Comparison of ENCODE assay signal across 9 mouse cellular contexts in the genomic region with DNA sequence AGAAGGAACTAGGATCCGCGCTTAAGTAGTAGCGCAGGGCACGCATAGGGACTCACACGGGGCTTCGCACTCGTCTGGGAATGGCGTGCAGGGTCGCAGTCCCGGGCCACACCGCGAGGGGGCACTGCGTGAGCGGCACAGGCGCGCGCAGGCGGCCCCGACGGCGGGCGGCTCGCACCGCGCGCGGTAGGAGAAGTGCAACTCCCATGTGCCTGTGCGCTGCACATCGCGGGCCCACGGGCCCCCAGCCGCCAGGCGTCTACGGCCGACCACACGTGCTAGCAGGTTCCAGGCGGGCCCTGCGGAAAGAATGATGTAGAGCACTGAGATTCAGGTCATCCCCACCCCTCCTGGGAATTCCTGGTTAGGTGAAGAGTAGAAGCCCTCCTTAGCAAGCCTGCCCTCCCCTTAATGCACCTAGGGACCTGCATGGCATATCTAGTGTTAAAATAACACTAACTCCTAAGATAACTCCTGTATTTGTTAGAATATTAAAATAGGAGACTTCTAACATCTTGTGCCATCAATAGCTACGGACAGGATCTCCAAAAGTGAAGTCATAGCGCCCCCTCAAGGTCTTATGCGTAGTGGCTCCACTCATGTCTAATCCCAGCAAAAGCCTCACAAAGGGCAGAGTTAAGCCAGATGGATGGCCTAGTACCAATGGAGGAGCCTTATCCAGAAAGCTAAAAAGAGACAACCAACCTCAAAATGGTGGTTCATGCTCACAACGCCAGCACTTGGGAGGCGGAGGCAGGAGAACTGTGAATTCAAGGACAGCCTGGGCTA. TPM values are rescaled to one million over a fixed set of nuclear protein-coding genes. Genes with fewer than 3 reads are reported as not detected.
DNase-seq lines count a peak whose midpoint lies in the region; ATAC-seq and TF ChIP-seq lines count a peak whose summit lies in the region.
"Had no signal": no experiment of that assay in that cellular context is flagged by ENCODE, and none has a peak within 500 bp of the region (broad histone marks: within the 10 kb centered on the region; RNA-seq: fewer than 3 reads in every experiment).

No protein-coding gene starts in this region.

- no peaks in the 10 kb centered on the region for H3K9me3 ChIP-seq in embryonic facial prominence, embryonic 10.5 days
- H3K9me3 ChIP-seq in hindbrain, embryonic 15.5 days: no peaks in the 10 kb centered on the region
- 0 out of 2 replicates have a peak, but pooled peaks cover 3% of the 10 kb centered on the region for H3K9me3 ChIP-seq in limb, embryonic 12.5 days
- H3K9me3 ChIP-seq in midbrain, embryonic 16.5 days (replicated peaks; ENCODE audit: control insufficient read depth, low read length, poor library complexity, severe bottlenecking): no peaks in the 10 kb centered on the region

- ATAC-seq in hindbrain, embryonic 15.5 days (ENCODE audit: low FRiP score, low read depth): no peak
- no peak for ATAC-seq in limb, embryonic 12.5 days (ENCODE audit: insufficient number of reproducible peaks, insufficient read depth, low FRiP score, low TSS enrichment, low read depth)
- ATAC-seq in midbrain, embryonic 16.5 days: no peak; the same call in 1 of the 2 replicates
- no peak for ATAC-seq in inflammation-experienced regulatory T-cells, adult 6 months

- H3K4me2 ChIP-seq in hindbrain, embryonic 15.5 days: peak overlapping the region; percentile 51
- peak overlapping the region; percentile 34; the same call in 1 of the 2 replicates for H3K4me2 ChIP-seq in limb, embryonic 12.5 days
- H3K4me2 ChIP-seq in midbrain, embryonic 16.5 days (ENCODE audit: low read length): peak overlapping the region; percentile 46

- intact Hi-C loops in gastrocnemius, adult 2 months (cut with DNase I): no loop called here

- H3K27ac ChIP-seq in gastrocnemius, adult 2 months: no peak overlapping the region
- no peak overlapping the region; the same call in 1 of the 2 replicates for H3K27ac ChIP-seq in embryonic facial prominence, embryonic 10.5 days (replicated peaks)
- no peak overlapping the region for H3K27ac ChIP-seq in hindbrain, embryonic 15.5 days (replicated peaks)
- no peak overlapping the region for H3K27ac ChIP-seq in limb, embryonic 12.5 days
- no peak overlapping the region for H3K27ac ChIP-seq in midbrain, embryonic 16.5 days (ENCODE audit: low read length)

- H3K4me3 ChIP-seq in gastrocnemius, adult 2 months: peak overlapping the region; percentile 21; the same call in 1 of the 2 replicates
- peak overlapping the region; percentile 47 for H3K4me3 ChIP-seq in embryonic facial prominence, embryonic 10.5 days
- H3K4me3 ChIP-seq in hindbrain, embryonic 15.5 days: peak overlapping the region; percentile 18
- H3K4me3 ChIP-seq in limb, embryonic 12.5 days (replicated peaks): peak overlapping the region; percentile 17; the same call in 1 of the 2 replicates
- peak overlapping the region; percentile 16 for H3K4me3 ChIP-seq in midbrain, embryonic 16.5 days (ENCODE audit: low read depth, low read length)
- H3K4me3 ChIP-seq: myocyte had no signal

- peak overlapping the region; percentile 5; the same call in 1 of the 2 replicates for H3K9ac ChIP-seq in hindbrain, embryonic 15.5 days
- peak overlapping the region; percentile 40; the same call in 1 of the 2 replicates for H3K9ac ChIP-seq in limb, embryonic 12.5 days (replicated peaks)
- peak overlapping the region; percentile 13 for H3K9ac ChIP-seq in midbrain, embryonic 16.5 days (ENCODE audit: low read depth, low read length)

- H3K27me3 ChIP-seq in embryonic facial prominence, embryonic 10.5 days (replicated peaks; ENCODE audit: low read depth, poor library complexity, severe bottlenecking): peaks cover 98% of the 10 kb centered on the region
- no peaks in the 10 kb centered on the region for H3K27me3 ChIP-seq in hindbrain, embryonic 15.5 days
- H3K27me3 ChIP-seq in limb, embryonic 12.5 days: peaks cover 94% of the 10 kb centered on the region
- peaks cover 3% of the 10 kb centered on the region for H3K27me3 ChIP-seq in midbrain, embryonic 16.5 days (ENCODE audit: control insufficient read depth, insufficient read depth, low read depth, low read length)

- peak; percentile 45 for DNase-seq in gastrocnemius, adult 2 months
- no peak for DNase-seq in gastrocnemius, adult 8-10 months (ENCODE audit: low spot score in 2 of 2)
- peak; percentile 66 for DNase-seq in Muller cell, postnatal 12 days (ENCODE audit: inconsistent ontology term)
- peak; percentile 65 for DNase-seq in embryonic facial prominence, embryonic 10.5 days (ENCODE audit: low spot score)

- WGBS in embryonic facial prominence, embryonic 10.5 days: 10% methylated on average over 43 of the region's 43 CpGs
- 11% methylated on average over 43 of the region's 43 CpGs for WGBS in hindbrain, embryonic 15.5 days
- 23% methylated on average over 43 of the region's 43 CpGs for WGBS in limb, embryonic 12.5 days
- 6% methylated on average over 41 of the region's 43 CpGs for WGBS in midbrain, embryonic 16.5 days

- peaks cover 45% of the 10 kb centered on the region for H3K4me1 ChIP-seq in embryonic facial prominence, embryonic 10.5 days
- H3K4me1 ChIP-seq in hindbrain, embryonic 15.5 days (replicated peaks): peaks cover 24% of the 10 kb centered on the region
- peaks cover 26% of the 10 kb centered on the region for H3K4me1 ChIP-seq in limb, embryonic 12.5 days (replicated peaks)
- H3K4me1 ChIP-seq in midbrain, embryonic 16.5 days (ENCODE audit: control insufficient read depth, insufficient read depth, low read length): peaks cover 26% of the 10 kb centered on the region

- H3K36me3 ChIP-seq in embryonic facial prominence, embryonic 10.5 days (replicated peaks): peaks cover 2% of the 10 kb centered on the region; the same call in 1 of the 2 replicates
- H3K36me3 ChIP-seq in hindbrain, embryonic 15.5 days: no peaks in the 10 kb centered on the region
- no peaks in the 10 kb centered on the region for H3K36me3 ChIP-seq in limb, embryonic 12.5 days
- no peaks in the 10 kb centered on the region for H3K36me3 ChIP-seq in midbrain, embryonic 16.5 days (ENCODE audit: control insufficient read depth, insufficient read depth, low read length)

- peak; percentile 63 for TF ChIP-seq CTCF in gastrocnemius, adult 2 months (IDR thresholded peaks at IDR 0.05)

RNA-seq across cellular contexts. Expression of a gene that starts 3.0 kb away (rescaled TPM):
- total RNA-seq in gastrocnemius, adult 2 months (2021): not detected
- total RNA-seq in gastrocnemius, adult 8-10 months (2022): not detected
- 7.3 and 13.9 TPM in 2 replicates for polyA plus RNA-seq in embryonic facial prominence, embryonic 10.5 days (2016; fragmentation: Nextera tagmentation; extraction: Ambion mirVana)
- polyA plus RNA-seq in hindbrain, embryonic 15.5 days (2015; fragmentation: Nextera tagmentation; extraction: Ambion mirVana): 18.4 and 26.9 TPM in 2 replicates
- polyA plus RNA-seq in limb, embryonic 12.5 days (2016; fragmentation: Nextera tagmentation; extraction: Ambion mirVana): 3.5 and 3.7 TPM in 2 replicates
- 16.3 and 16.5 TPM in 2 replicates for polyA plus RNA-seq in midbrain, embryonic 16.5 days (2015; fragmentation: Nextera tagmentation; extraction: Ambion mirVana)
- polyA plus RNA-seq in inflammation-experienced regulatory T-cells, adult 6 months (2017; shearing (Covaris generic)): not detected

RNA-seq across cellular contexts. Expression of a gene that starts 8.0 kb away (rescaled TPM):
- total RNA-seq in gastrocnemius, adult 2 months (2021): not detected
- total RNA-seq in gastrocnemius, adult 8-10 months (2022): not detected
- 0.18 and 0.49 TPM in 2 replicates for polyA plus RNA-seq in embryonic facial prominence, embryonic 10.5 days (2016; fragmentation: Nextera tagmentation; extraction: Ambion mirVana)
- polyA plus RNA-seq in hindbrain, embryonic 15.5 days (2015; fragmentation: Nextera tagmentation; extraction: Ambion mirVana): 0.62 and 1.4 TPM in 2 replicates
- not detected in 2 replicates for polyA plus RNA-seq in limb, embryonic 12.5 days (2016; fragmentation: Nextera tagmentation; extraction: Ambion mirVana)
- 1.2 TPM in 2 replicates for polyA plus RNA-seq in midbrain, embryonic 16.5 days (2015; fragmentation: Nextera tagmentation; extraction: Ambion mirVana)
- polyA plus RNA-seq in inflammation-experienced regulatory T-cells, adult 6 months (2017; shearing (Covaris generic)): not detected
- polyA plus RNA-seq: myocyte had no signal

RNA-seq across cellular contexts. Expression of a gene that starts 12.8 kb away (rescaled TPM):
- total RNA-seq in gastrocnemius, adult 2 months (2021): 10 to 100 TPM; 38.2 to 49.3 TPM
- total RNA-seq in gastrocnemius, adult 8-10 months (2022): 10 to 100 TPM; 39.4 to 49.9 (median 45.0) TPM
- 215 and 243 TPM in 2 replicates for polyA plus RNA-seq in embryonic facial prominence, embryonic 10.5 days (2016; fragmentation: Nextera tagmentation; extraction: Ambion mirVana)
- polyA plus RNA-seq in hindbrain, embryonic 15.5 days (2015; fragmentation: Nextera tagmentation; extraction: Ambion mirVana): 129 and 131 TPM in 2 replicates
- 166 and 169 TPM in 2 replicates for polyA plus RNA-seq in limb, embryonic 12.5 days (2016; fragmentation: Nextera tagmentation; extraction: Ambion mirVana)
- 119 and 123 TPM in 2 replicates for polyA plus RNA-seq in midbrain, embryonic 16.5 days (2015; fragmentation: Nextera tagmentation; extraction: Ambion mirVana)
- 10 to 100 TPM; 27.6 to 39.1 (median 36.4) TPM for polyA plus RNA-seq in inflammation-experienced regulatory T-cells, adult 6 months (2017; shearing (Covaris generic))

RNA-seq across cellular contexts. Expression of a gene that starts 21.5 kb away (rescaled TPM):
- 1 to 10 TPM; 5.0 to 7.8 TPM for total RNA-seq in gastrocnemius, adult 2 months (2021)
- 1 to 10 TPM; 5.1 to 7.2 (median 6.3) TPM for total RNA-seq in gastrocnemius, adult 8-10 months (2022)
- 9.3 and 9.7 TPM in 2 replicates for polyA plus RNA-seq in embryonic facial prominence, embryonic 10.5 days (2016; fragmentation: Nextera tagmentation; extraction: Ambion mirVana)
- 38.4 and 38.7 TPM in 2 replicates for polyA plus RNA-seq in hindbrain, embryonic 15.5 days (2015; fragmentation: Nextera tagmentation; extraction: Ambion mirVana)
- 17.6 and 18.5 TPM in 2 replicates for polyA plus RNA-seq in limb, embryonic 12.5 days (2016; fragmentation: Nextera tagmentation; extraction: Ambion mirVana)
- 44.2 and 44.8 TPM in 2 replicates for polyA plus RNA-seq in midbrain, embryonic 16.5 days (2015; fragmentation: Nextera tagmentation; extraction: Ambion mirVana)
- 1 to 10 TPM in 1 of 3 experiments, under 1 TPM in 2; 0.34 to 1.7 (median 0.44) TPM for polyA plus RNA-seq in inflammation-experienced regulatory T-cells, adult 6 months (2017; shearing (Covaris generic))

RNA-seq across cellular contexts. Expression of a gene that starts 31.4 kb away (rescaled TPM):
- total RNA-seq in gastrocnemius, adult 2 months (2021): 1 to 10 TPM; 6.4 to 6.8 TPM
- total RNA-seq in gastrocnemius, adult 8-10 months (2022): 1 to 10 TPM; 5.6 to 5.9 (median 5.8) TPM
- 2.0 and 2.7 TPM in 2 replicates for polyA plus RNA-seq in embryonic facial prominence, embryonic 10.5 days (2016; fragmentation: Nextera tagmentation; extraction: Ambion mirVana)
- 19.9 and 23.7 TPM in 2 replicates for polyA plus RNA-seq in hindbrain, embryonic 15.5 days (2015; fragmentation: Nextera tagmentation; extraction: Ambion mirVana)
- 5.4 and 18.9 TPM in 2 replicates for polyA plus RNA-seq in limb, embryonic 12.5 days (2016; fragmentation: Nextera tagmentation; extraction: Ambion mirVana)
- polyA plus RNA-seq in midbrain, embryonic 16.5 days (2015; fragmentation: Nextera tagmentation; extraction: Ambion mirVana): 3.5 and 4.3 TPM in 2 replicates
- polyA plus RNA-seq in inflammation-experienced regulatory T-cells, adult 6 months (2017; shearing (Covaris generic)): under 1 TPM; 0.25 to 0.84 (median 0.81) TPM

Comparison
In these comparisons a context has a peak if more than half of its experiments do, and no peak if none do; other contexts are left out.
1. DNase-seq: peak in gastrocnemius, adult 2 months (single experiment), Muller cell, postnatal 12 days (single experiment) and embryonic facial prominence, embryonic 10.5 days (single experiment); none in gastrocnemius, adult 8-10 months (0 of 2).
2. Peak in every context shown above with its lines, with median percentiles within 50 percentile points of each other: H3K4me3 ChIP-seq, H3K4me2 ChIP-seq and H3K9ac ChIP-seq.